Mouse (Mus musculus) frontal cortex, adult 2 months (tissue): ENCODE measurements around the gene Cd47. TPM values are rescaled to one million over a fixed set of nuclear protein-coding genes. Genes with fewer than 3 reads are reported as not detected.

Source experiments
- DNase-seq, 2 experiments: peaks; one replicate each; pipeline ENCODE4 v3.0.0; 2022; ENCODE audit warnings: low spot score in 1 of 2; ENCODE audit errors: extremely low spot score in 1 of 2
- polyA plus RNA-seq: library from polyadenylated mRNA; depleted of rRNA; stranded (reverse); fragments of >200 nt; gene quantifications from 2 replicates; pipeline ENCODE4 v1.2.3, GENCODE M21; 2012

The Cd47 gene
- polyA plus RNA-seq, 1 experiment: 127 TPM

DNA sequence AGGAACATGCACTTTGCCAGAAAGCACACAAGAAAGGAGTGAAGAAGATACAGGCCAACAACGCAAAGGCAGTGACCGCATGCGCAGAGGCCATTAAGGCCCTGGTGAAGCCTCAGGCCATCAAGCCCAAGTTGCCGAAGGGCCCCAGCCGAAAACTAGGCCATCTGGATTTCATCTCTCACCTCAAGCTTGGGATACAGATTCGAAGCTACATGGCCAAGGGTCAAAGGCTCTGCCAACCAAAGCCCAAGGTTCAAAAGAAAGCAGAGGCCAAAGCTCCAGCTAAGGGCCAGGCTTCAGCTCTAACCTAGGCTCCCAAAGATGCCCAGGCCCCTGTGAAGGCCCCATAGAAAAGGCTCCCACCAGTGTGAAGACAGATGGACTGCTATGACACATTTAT, 14.2 kb upstream of the Cd47 start:
- DNase-seq: no peak

DNA sequence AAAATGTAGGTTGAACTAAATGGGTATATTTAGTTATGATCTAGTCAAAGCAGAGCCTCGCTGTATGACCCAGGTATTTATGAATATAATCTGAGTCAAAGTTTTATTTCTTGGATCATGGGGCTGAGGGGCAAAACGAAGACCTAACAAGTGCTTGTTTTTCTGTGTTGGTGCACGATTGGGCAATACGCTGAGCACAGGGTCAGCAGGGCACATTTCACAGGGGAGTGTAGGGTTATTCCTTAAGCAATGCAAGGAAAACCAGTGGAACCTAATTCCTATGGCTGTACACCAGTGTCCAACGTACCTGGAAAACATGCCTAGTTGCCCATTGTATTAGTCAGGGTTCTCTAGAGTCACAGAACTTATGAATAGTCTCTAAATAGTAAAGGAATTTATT, 12.6 kb upstream of the Cd47 start:
- no peak for DNase-seq

DNA sequence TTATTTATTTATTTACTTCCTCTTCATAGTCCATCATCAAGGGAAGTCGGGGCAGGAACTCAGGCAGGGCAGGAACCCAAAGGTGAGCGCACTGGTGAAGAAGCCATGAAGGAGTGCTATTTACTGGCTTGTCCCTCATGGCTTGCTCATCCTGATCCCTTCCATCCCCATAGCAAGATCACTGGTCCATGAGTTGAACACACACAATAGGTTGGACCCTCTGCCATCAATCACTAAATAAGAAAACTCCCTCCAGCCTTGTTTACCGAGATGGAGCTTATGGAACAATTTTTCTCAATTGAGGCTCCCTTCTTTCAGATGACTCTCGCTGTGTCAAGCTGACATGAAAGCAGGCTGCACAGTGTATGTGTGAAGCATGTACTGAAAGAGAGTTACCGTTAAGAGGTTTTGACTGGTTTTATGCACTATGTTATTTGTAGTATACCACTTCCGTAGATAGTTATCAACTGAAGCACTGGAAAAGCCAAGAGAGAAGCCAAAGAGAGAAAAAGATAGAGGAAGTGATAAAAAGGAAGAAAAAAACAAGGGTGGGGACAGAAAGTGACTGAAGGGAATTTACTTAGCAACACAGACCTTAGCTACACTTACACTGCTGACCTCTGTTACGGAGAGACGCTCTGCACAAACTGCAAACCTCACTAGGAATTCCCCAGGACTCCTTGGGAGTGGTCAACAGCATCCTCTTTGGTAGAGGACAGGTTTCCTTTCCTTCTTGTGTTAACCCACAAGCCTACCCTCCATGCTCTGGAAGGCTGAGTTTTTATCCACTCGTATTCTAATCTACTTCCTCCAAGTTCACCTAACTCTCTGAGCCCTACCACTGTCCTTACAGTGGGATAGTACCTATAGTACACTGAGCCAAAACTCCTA, 9.5 kb upstream of the Cd47 start:
- DNase-seq: no peak

DNA sequence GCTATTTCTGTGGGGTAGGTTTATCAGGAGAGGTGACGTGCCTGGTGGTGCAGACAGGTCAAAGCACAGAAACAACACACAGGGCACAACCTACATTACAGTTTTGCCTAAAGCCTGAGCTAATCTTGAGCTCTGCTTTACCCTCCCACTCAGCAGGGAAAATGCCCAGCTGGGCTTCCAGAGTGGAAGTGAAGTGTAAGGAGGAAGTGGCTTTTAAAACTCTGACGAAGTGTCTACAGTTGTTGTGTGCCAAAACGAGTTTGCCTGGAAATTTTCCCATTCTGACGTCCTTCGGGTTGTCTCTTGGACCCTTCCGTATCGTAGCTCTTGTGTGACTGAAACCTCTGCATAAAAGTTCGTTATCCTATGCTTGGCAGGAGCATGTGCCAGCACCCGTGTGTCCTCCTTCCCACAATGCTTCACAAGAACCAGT, 7.9 kb upstream of the Cd47 start:
- DNase-seq: peak in 1 of 2 experiments; percentile 46

DNA sequence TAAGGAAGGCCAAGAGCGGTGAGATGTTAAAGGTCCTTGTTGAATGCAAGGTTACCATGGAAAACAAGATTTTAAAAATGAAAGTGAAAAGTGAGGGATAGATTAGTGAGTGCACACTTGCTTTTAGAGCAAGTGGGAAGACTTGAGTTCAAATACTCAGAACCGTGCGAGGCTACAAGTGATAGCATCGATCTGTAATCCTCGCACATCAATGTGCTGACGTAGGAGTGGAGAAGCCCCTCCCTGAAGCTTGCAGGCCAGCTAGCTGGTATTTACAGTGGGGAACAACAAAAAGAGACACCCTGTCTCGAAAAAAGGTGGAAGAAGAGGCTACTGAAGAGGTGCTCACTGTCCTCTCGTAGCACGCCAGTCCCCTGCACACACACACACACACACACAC, 6.7 kb upstream of the Cd47 start:
- DNase-seq: no peak

DNA sequence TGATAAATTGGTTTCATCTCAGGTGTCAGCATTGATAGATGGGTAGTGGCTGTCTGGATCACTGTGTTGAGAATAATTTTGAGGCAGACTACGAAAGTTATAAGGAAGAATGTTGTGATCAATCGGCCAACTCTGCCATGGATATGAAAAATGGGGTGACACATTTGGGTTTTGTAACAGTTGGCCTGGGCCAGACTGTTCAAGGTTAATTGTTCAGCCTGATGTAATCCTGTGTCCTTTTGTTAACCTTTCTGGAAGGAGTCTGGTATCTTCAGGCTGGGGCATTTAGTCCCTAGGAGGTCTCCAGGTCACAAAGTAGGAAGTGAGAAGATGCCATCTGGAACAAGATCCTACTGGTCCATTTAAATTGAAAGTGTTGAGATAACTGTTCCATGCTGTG, 4.1 kb upstream of the Cd47 start:
- no peak for DNase-seq

DNA sequence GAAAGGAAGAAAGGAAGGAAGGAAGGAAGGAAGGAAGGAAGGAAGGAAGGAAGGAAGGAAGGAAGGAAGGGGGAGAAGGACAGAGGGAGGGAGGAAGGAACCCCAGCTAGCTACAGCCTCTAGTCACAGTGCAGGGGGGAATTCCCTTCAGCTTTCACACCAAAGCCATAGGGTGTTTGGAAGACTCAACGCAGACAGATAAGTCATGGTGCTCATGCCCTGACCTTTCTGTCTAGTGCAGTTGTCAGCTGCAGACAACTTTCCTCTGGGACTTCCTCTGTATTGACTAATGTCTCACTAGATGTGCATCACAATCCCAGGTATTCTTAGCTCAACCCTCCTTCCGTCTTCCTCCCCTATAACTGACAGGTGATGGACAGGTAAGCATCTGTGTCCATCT, 3.4 kb upstream of the Cd47 start:
- no peak for DNase-seq

DNA sequence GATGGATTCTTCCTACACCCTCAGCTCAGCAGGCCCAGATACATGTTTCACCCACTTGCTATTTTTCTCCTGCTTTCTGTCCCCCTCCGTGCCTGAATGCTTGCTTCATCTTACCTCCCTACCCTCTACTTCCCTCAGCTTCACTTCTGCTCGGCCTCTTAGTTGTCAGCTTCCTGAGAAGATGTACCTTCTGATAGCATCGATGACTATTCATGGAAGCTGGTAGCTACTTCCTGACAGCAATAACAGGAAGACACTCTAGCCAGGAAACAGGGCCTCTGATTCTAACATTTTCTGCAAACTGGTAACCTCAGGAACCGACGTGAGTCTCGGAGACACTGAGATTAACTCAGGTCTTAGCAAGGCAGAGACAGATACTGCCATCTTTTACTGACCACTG, 1.5 kb upstream of the Cd47 start:
- no peak for DNase-seq

DNA sequence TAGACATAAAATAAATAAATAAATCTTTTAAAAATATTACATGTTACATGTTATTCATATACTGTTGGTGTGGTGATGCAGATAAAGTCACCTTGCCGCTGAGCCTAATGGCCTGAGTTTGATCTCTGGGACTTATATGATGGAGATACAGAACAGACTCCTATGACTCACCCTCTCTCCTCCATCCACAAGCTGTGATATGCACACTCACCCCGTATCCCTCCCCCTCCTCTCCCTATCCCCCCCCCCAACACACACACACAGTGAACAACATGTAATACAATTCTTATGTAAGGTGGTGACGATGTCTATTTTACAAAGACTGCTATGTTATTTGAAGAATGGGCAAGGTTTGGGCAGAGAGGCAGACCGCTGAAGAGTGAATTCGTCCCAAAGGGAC, 663 bp downstream of the Cd47 start:
- DNase-seq: no peak

DNA sequence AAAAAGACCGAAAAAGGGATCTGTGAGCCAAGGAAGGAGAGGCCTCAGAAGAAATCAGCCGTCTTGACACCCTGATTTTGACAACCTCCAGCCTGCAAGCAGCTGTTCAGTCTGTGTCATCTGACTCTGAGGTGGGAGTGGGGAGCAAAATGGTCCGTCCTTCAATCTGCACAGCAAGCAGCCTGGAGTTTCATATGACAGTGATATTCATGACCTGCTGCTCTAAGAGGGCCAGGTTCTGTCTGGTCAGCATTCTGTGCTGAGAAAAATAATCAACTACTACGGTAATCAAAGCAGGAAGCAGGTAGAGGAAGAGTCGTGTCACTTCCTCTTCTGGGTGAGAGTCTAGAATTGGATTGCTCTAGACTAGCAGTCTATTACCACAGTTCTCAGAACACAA, 1.1 kb downstream of the Cd47 start:
- no peak for DNase-seq

DNA sequence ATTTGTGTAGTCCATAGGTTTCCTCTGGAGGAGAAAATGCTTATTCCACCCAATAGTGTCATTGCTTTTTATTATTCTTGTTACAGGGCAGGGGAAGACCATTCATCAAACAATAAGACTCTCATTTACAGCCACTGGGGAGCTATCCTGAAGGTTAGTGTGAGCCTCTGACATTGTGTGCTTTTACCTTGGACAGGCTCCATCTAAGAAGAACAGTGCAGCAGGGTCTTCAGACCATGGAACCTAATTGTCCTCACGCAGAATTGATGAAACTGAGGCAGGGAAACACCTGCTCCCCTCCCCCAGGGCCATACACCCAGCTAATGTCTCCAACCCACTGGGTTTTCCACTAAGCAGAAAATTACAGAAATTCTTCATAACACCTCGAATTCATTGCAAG, 2.7 kb downstream of the Cd47 start:
- no peak for DNase-seq

DNA sequence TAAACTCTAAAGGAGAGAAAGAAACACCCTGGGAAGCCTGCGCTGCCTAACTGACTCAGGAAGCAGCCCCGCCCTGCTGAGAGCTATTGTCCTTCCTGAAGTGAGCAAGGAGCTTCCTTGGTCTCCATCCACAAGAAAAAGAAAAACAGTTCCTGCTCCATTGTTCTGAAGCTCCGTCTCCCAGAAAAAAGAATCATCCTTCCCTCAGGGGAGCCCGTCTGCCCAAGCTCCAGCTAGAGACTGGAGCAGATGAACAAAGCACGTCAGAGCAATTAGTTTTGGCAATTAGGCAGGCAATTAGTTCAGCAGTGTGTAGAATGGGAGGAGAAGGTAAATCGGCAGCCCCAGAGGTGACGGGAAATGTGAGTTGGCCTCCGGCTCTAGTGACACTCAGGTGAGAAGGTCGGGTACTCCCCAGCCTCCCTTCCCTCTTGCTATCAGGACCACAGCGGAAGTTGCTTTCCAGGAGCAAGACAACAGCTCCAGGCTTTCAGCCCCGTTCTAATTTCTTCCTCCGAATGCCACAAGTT, 3.7 kb downstream of the Cd47 start:
- peak in 1 of 2 experiments; percentile 16 for DNase-seq

DNA sequence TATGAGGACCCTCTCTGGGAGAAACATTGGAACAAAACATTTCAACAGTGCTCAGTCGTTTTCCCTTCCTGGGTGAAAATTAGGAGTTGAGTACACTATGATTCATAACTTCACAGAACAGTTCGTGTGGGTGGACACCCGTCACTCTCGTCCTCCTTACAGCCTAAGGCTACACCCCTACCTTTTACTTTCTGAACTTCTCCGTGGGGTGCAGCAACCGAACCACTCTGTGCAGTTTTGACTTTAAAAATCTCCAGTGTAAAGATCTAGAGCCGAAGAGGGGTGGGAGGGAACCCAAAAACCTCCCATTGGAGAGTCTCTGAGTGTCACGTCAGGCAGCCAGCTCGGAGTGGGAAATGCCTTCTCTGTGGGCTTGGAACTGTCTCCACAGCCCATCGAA, 6.6 kb downstream of the Cd47 start:
- DNase-seq: peak in 1 of 2 experiments; percentile 17

DNA sequence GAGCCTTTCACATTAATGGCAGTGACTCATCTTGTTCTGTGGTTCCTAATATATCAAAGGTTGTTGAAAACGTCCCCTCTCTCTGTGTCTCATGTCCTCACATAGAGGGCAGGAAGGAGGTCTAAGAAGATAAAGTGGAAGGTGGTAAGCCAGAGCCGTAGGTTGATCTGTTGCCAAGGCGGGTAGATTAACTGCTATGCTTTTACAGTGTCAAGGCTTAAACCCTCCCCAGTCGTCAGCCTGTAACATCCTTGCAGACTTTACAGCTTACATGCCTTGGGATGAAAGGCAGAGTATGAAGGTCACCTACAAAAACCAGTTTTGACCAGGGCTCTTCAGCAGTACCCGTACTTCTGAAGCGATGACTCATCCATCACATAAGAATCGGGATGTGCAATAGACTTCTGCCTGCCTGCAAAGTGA, 7.1 kb downstream of the Cd47 start:
- DNase-seq: peak in 1 of 2 experiments; percentile 13

DNA sequence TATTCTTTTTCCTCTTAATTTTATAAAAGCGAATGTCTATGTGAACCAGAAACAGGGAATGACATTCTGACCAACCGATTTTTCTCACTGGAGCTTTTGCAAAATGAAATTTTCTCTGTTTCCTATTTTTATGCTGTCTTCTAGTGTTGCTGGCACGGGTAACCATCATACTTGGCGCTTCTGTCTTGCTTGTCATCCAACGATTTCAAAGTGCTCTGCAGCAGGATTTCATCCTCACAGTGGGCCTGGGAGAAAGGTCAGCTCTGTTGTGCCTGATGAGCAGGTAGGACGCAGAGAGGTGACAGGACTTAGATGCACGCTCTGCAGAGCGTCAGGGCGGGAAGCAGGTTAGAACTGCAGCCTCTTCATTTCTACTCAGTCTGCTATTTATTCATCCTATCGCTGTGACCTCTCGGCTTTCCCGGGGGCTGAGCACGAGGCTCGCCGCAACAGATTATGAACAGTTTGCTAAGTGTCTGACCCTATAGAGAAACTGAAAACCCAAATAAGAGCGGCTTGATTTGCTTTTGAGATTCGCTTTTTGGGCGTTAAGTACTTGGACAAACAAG, 7.6 kb downstream of the Cd47 start:
- peak in 1 of 2 experiments; percentile 31 for DNase-seq

DNA sequence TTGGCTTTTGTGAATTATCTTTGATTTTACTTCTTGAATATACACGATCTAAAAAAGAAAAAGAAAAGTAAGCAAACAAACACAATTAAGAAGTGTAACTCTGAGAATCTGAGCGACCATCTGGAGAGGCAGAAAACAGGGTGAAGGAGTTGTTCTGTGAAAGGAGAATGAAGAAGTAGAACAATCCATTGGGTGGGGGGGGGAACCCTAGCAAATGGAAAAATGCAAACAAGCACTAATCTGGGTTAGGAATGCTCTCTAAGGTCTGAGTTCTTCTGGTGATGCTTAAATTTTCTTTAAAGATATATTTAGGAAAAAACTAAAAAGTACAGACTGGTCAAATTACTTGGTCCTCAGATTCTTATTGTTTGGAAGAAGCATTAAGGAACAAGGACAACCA, 11.6 kb downstream of the Cd47 start:
- DNase-seq: no peak

DNA sequence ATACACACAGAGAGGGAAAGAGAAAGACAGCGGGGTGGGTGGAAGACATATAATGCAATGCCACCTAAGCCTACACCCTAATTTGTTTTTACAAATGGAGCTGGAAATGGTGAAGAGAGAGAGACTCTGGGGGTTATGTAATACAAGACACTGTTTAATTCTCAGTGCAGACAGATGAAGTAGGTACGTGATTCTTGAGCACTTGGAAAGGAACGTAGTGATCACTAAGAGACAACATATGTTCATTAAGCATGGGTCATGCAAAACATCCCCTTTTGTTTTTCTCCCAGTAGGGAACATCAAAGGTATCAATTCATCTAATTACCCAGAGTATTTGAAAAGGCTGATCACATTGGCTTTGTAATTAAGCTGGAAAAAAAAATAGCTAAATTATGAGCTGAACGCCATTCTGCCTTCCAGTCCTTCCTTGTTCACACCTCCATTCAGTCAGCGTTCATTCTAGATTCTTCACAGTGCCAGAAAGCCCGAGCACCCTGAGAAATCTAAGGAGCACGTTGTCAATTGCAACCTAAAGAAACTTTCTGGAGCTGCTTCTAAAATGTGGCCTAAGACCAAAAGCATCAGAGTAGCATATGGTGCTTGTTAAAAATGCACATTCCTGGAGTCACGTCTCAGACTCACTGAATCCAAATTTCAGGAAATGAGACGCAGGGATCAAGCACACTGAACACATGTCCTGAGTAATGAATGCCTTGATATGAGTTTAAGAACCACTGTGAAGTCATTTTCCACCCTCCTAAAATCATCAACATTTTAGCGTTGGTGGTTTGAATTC, 12.7 kb downstream of the Cd47 start:
- peak in 1 of 2 experiments; percentile 48 for DNase-seq

DNA sequence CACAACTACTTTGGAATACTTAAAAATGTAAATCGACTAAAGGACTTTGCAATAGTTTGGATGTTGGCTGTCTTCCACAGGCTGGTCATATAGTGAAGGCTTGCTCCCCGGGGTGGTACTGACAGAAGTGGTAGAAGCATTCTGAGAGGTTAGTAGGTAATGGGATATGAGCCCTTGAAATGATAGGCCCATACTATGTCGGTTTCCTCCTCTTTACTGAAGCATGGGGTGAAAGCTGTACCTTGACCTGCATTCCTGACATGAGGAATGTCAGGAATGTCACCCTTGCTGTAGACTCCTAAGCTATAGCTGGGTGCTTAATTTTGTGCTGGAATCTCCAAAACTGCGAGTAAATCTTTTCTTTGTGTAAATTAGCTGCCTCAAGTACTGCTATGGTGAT, 14.1 kb downstream of the Cd47 start:
- no peak for DNase-seq

DNA sequence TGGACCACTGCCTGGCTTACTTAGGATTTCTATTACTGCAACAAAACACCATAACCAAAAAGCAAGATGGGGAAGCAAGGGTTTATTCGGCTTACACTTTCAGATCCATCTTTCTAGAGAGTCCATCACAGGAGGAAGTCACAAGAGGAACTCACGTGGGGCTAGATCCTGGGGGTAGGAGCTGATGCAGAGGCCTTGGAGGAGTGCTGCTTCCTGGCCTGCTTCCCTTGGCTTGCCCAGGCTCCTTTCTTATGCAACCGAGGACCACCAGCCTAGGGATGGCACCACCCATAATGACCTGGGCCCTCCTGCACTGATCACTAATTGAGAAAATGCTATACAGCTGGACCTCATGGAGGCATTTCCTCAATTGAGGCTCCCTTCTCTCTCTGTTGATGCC, 16.6 kb downstream of the Cd47 start:
- DNase-seq: no peak

DNA sequence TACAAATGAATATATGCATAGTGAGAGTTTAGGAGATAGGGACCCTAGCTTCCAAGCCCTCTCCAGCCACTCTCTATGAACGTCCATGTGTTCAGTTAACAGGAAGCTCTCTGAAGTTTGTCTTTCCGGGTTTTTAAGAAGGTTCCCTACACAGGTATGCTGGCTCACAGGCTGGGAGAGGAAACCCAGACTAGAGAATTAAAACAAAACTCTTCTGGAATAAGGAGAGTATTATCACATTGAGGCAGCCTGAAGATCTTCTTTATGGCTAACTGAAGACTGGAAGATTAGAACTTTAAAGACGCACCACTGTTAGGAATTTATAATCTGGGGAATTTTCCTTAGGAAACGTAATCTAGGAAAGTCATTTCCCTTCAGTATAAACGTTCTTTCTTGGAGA, 17.8 kb downstream of the Cd47 start:
- DNase-seq: no peak

DNA sequence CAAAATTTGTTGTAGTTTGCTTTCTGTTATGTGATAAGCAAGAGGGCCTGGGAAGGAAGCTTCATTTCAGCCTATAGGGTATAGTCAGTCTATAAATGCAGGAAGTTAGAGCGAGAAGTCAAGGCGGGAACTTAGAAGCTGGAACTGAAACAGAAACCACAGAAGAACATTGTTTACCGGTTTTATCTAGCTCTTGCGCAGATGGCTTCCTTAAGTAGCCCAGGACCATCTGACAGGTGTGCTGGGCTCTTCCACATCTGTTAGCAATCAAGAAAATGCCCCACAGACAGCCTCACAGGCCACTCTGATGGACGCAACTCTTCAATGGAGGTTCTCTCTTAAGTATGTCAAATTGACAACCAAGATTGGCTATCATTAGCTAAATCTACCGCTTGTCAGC, 18.3 kb downstream of the Cd47 start:
- DNase-seq: no peak
